Mouse (Mus musculus): ENCODE data around the gene Rnd3. TPM values are rescaled to one million over a fixed set of nuclear protein-coding genes. Genes with fewer than 3 reads are reported as not detected.

Gene Rnd3
- total and polyA plus RNA-seq, 3 experiments: not detected

- TF ChIP-seq RCOR1 (IDR thresholded peaks at IDR 0.05; ENCODE audit: low read depth, low read length) (no peak), E2F4 (IDR thresholded peaks at IDR 0.05; ENCODE audit: borderline replicate concordance, low read depth, low read length) (no peak), SIN3A (IDR thresholded peaks at IDR 0.05; ENCODE audit: low read length) (no peak), TAL1 (IDR thresholded peaks at IDR 0.05; ENCODE audit: low read length) (no peak), MXI1 (IDR thresholded peaks at IDR 0.05; ENCODE audit: low read depth, low read length) (no peak), TCF12 (IDR thresholded peaks at IDR 0.05; ENCODE audit: low read depth, low read length) (no peak), USF2 (IDR thresholded peaks at IDR 0.05; ENCODE audit: borderline replicate concordance in 1 of 2, insufficient read depth in 1 of 2, low read depth in 1 of 2, low read length in 2 of 2) (no peak), HCFC1 (IDR thresholded peaks at IDR 0.05; ENCODE audit: low read depth, low read length) (no peak), GATA1 (IDR thresholded peaks at IDR 0.05; ENCODE audit: low read depth, low read length) (no peak), RAD21 (IDR thresholded peaks at IDR 0.05; ENCODE audit: low read depth, low read length) (no peak), ZMIZ1 (IDR thresholded peaks at IDR 0.05; ENCODE audit: low read depth, low read length) (no peak), CTCF (IDR thresholded peaks at IDR 0.05 in 2 of 3, conservative IDR thresholded peaks at IDR 0.05 in 1 of 3; ENCODE audit: control insufficient read depth in 1 of 3, insufficient read depth in 1 of 3, low read depth in 2 of 3, low read length in 3 of 3, poor library complexity in 1 of 3, severe bottlenecking in 1 of 3) (no peak), ETS1 (IDR thresholded peaks at IDR 0.05; ENCODE audit: low read depth, low read length) (no peak), POLR2AphosphoS2 (IDR thresholded peaks at IDR 0.05; ENCODE audit: low read length) (no peak), ELF1 (IDR thresholded peaks at IDR 0.05; ENCODE audit: low read depth, low read length) (no peak)
- DNase-seq (ENCODE audit: low read depth, low spot score): no peak
- H3K9me3 ChIP-seq (replicated peaks; ENCODE audit: insufficient read depth, low read length): no peaks in the 10 kb centered on the region
Measured at GRCm38 (mm10) chr2:51182990-51183389, 34.1 kb upstream of the Rnd3 start.

GRCm38 (mm10) chr2:51181376-51181775 lies 32.5 kb upstream of the Rnd3 start:
- no peak for TF ChIP-seq MXI1 (IDR thresholded peaks at IDR 0.05; ENCODE audit: low read depth, low read length)
- no peak for TF ChIP-seq GATA1 (IDR thresholded peaks at IDR 0.05; ENCODE audit: low read depth, low read length)
- TF ChIP-seq BHLHE40 (IDR thresholded peaks at IDR 0.05; ENCODE audit: borderline replicate concordance, low read depth, low read length): no peak
- TF ChIP-seq GABPA (IDR thresholded peaks at IDR 0.05; ENCODE audit: low read depth, low read length): no peak
- no peak for TF ChIP-seq ZKSCAN1 (IDR thresholded peaks at IDR 0.05; ENCODE audit: low read depth, low read length)
- no peak for TF ChIP-seq USF1 (IDR thresholded peaks at IDR 0.05; ENCODE audit: low read depth, low read length)
- TF ChIP-seq ZMIZ1 (IDR thresholded peaks at IDR 0.05; ENCODE audit: low read depth, low read length): no peak
- no peak for TF ChIP-seq RCOR1 (IDR thresholded peaks at IDR 0.05; ENCODE audit: low read depth, low read length)
- TF ChIP-seq CTCF (IDR thresholded peaks at IDR 0.05 in 2 of 3, conservative IDR thresholded peaks at IDR 0.05 in 1 of 3; ENCODE audit: control insufficient read depth in 1 of 3, insufficient read depth in 1 of 3, low read depth in 2 of 3, low read length in 3 of 3, poor library complexity in 1 of 3, severe bottlenecking in 1 of 3): no peak
- TF ChIP-seq ZNF384 (IDR thresholded peaks at IDR 0.05; ENCODE audit: low read depth, low read length): no peak
- no peak for TF ChIP-seq MAFK (IDR thresholded peaks at IDR 0.05; ENCODE audit: borderline replicate concordance, low read depth, low read length)
- TF ChIP-seq E2F4 (IDR thresholded peaks at IDR 0.05; ENCODE audit: borderline replicate concordance, low read depth, low read length): no peak
- TF ChIP-seq POLR2AphosphoS2 (IDR thresholded peaks at IDR 0.05; ENCODE audit: low read length): no peak
- no peak for TF ChIP-seq CHD1 (IDR thresholded peaks at IDR 0.05; ENCODE audit: low read depth, low read length)
- no peak for TF ChIP-seq ELF1 (IDR thresholded peaks at IDR 0.05; ENCODE audit: low read depth, low read length)
- TF ChIP-seq USF2 (IDR thresholded peaks at IDR 0.05; ENCODE audit: borderline replicate concordance in 1 of 2, insufficient read depth in 1 of 2, low read depth in 1 of 2, low read length in 2 of 2): no peak
- Histone ChIP-seq H3K4me1 (ENCODE audit: control insufficient read depth in 1 of 2, insufficient read depth in 2 of 2, low read length in 2 of 2) (no peaks in the 10 kb centered on the region), H3K9ac (ENCODE audit: control insufficient read depth, low read depth, low read length, poor library complexity, severe bottlenecking) (no peak overlapping the region), H3K27ac (ENCODE audit: control insufficient read depth, low read depth, low read length) (no peak overlapping the region), H3K79me2 (ENCODE audit: control insufficient read depth, insufficient read depth, low read length, poor library complexity) (no peaks in the 10 kb centered on the region), H3K9me3 (replicated peaks; ENCODE audit: insufficient read depth, low read length) (no peaks in the 10 kb centered on the region), H3K36me3 (ENCODE audit: control insufficient read depth in 1 of 2, insufficient read depth in 2 of 2, low read length in 2 of 2) (no peaks in the 10 kb centered on the region), H3K4me3 (ENCODE audit: control insufficient read depth in 1 of 2, insufficient read depth in 1 of 2, low read depth in 2 of 2, low read length in 2 of 2) (no peak overlapping the region), H3K27me3 (ENCODE audit: control insufficient read depth in 1 of 2, insufficient read depth in 2 of 2, low read length in 2 of 2) (no peaks in the 10 kb centered on the region)
- DNase-seq (ENCODE audit: low read depth, low spot score): no peak

More at GRCm38 (mm10) chr2:51182990-51183389, 34.1 kb upstream of the Rnd3 start:
- H3K9ac ChIP-seq (ENCODE audit: control insufficient read depth, low read depth, low read length, poor library complexity, severe bottlenecking): no peak overlapping the region
- no peak overlapping the region for H3K4me3 ChIP-seq (ENCODE audit: control insufficient read depth in 1 of 2, insufficient read depth in 1 of 2, low read depth in 2 of 2, low read length in 2 of 2)
- no peak overlapping the region for H3K27ac ChIP-seq (ENCODE audit: control insufficient read depth, low read depth, low read length)
- H3K36me3 ChIP-seq (ENCODE audit: control insufficient read depth in 1 of 2, insufficient read depth in 2 of 2, low read length in 2 of 2): no peaks in the 10 kb centered on the region
- no peaks in the 10 kb centered on the region for H3K4me1 ChIP-seq (ENCODE audit: control insufficient read depth in 1 of 2, insufficient read depth in 2 of 2, low read length in 2 of 2)
- no peaks in the 10 kb centered on the region for H3K79me2 ChIP-seq (ENCODE audit: control insufficient read depth, insufficient read depth, low read length, poor library complexity)
- no peaks in the 10 kb centered on the region for H3K27me3 ChIP-seq (ENCODE audit: control insufficient read depth in 1 of 2, insufficient read depth in 2 of 2, low read length in 2 of 2)
